Mouse (Mus musculus): Measurements from ENCODE around the gene Ttc17. TPM values are rescaled to one million over a fixed set of nuclear protein-coding genes. Genes with fewer than 3 reads are reported as not detected.
"Not testable (repeated sequence)": the region's sequence is repeated elsewhere in the genome, so short reads cannot be mapped to it uniquely, and the experiment has no call there.

Ttc17 gene
- total RNA-seq, 1 experiment from 2014 or later: 31.2 TPM

DNA sequence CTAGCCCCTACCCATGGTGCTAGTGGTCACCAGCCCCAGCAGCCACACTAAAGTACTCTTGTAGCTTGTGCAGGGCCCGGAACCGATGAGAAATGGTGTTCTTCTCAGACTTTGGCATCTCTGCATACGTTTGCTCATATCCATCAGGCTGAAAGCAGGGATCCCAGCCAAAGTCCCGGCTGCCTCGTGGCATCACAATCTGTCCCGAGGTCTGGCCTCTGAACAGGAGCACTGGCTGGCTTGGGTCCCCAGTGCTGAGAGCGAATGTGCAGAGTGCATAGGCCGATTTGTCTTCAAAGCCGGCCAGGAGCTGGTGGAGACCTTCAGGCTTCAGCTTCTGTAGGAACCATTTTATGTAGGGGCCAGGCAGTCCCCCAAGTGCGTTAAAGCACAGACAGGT lies 22.0 kb downstream of the Ttc17 start:
- not testable (repeated sequence) for ATAC-seq (replicated peaks; ENCODE audit: low read depth, poor library complexity, severe bottlenecking)

DNA sequence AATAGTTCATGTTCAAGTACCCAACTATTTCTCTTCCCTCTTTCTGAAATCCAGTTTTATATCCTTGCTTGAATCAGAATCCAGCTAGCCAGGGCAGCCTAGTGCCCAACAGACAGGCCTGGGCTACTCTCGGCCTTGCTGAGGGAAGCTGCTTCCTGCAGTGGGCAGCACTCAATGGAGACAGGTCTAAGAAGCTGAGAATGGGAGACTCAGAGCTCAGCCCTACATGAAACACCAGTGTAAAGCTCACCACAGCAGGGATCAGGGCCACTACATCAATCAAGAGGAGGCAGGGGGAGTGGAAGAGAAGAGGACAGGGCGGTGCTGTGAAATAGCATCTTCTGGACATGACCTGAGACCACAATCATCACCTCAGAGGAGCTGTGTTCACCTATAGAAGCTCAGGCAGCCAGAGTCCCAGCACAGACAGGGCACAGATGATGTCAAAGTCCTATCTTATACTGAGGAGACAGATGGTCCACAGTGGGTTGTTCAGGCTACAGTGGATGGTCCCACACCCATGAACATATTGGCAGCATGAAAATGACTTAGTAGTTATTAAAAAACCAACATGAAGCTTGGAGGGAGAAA lies 25.3 kb downstream of the Ttc17 start:
- ATAC-seq (replicated peaks; ENCODE audit: low read depth, poor library complexity, severe bottlenecking): no peak

DNA sequence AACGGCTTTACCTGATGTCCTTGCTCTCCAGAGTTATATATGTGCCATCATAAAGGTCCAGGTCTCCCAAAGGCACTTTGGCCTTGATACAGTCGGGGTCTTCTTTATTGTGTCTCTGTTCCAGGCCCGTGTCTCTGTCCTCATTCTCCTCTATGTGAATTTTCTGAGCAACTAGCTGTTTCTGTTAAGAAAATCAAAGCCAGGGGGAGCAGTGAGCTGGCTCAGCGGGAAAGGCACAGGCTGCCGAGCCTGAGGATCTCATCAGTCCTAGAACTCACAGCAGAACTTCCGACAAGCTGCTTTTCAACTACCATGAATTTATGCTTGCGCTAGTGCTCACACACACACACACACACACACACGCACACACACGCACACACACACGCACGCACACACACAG lies 27.8 kb downstream of the Ttc17 start:
- ATAC-seq (replicated peaks; ENCODE audit: low read depth, poor library complexity, severe bottlenecking): no peak

DNA sequence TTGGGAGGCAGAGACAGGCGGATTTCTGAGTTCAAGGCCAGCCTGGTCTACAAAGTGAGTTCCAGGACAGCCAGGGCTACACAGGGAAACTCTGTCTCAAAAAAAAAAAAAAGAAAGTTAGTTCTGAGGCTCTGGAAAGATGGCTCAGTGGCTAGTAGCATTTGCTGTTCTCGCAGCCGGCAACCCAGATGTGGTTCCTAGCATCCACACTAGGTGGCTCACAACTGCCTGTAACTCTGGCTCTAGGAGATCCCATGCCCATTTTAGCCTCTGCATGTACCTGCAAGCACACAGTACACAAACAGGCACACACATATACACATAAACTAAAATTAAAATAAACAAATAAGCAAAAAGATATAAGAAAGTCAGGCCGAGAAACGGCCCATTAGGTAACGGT lies 35.4 kb downstream of the Ttc17 start:
- peak; percentile 69; the same call in 1 of the 2 replicates for ATAC-seq (replicated peaks; ENCODE audit: low read depth, poor library complexity, severe bottlenecking)

DNA sequence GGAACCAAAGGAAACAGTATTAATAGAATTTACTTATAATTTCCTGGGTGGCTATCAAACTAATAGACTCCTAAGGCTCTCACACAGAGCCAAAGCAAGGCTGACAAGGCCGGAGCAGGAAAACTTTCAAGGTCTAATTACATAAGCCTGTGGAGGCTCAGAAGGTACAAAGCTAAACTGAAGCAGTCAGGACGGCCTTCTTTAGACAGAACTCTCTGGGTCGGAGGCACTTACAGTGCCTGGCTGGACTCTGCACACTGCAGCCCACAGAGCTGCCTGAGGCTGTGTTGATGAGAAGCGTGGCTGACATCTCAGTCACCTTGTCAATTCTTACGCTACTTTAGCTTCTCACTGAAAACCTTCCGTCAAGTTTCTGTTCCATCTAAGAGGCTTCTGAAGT lies 42.7 kb downstream of the Ttc17 start:
- ATAC-seq (replicated peaks; ENCODE audit: low read depth, poor library complexity, severe bottlenecking): no peak

DNA sequence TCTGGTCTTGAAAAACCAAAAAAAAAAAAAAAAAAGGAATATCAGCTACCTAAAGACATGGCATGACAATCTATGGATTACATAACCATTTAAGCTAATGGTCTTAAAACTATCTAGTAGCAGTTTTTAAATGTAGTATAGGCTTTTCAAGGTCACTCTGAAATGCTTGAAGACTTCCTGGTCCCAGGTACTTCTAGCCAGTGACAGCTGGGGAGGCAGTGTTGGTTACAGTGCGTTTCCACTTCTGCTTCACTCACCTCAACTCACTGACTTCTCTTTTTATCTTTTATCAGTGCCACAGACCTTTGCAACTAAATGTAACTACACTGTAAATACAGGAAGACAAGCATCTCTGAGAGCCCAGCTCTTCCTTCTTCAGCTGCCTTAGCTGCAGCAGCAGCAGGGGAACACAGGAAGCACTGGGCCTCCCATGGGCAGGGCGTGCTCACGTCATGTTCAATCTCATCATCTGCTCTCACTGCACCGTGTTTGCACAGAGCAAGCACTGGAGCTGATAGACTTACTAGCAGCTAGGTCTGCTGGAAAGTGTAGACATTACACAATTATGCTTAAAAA lies 46.0 kb downstream of the Ttc17 start:
- peak; percentile 86 for ATAC-seq (replicated peaks; ENCODE audit: low read depth, poor library complexity, severe bottlenecking)

DNA sequence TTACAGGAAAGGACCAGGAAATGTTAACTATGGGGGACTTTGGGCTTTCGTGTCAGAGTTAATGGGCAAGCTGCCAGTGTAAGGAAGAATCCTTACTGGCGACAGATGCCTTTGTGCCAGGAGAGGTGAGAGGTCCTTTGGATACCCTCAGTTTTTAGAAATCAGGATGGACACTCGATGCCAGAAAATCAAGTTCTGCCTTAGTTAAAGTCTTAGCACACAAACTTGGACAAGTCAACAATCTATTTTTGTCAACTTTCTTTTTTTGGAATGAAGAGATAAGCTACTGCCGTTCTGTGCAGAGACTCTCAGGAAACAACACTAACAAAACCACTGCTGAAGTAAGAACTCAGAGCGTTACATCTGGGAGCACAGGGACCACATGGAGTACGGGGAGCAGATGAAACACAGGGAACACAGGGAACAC lies 58.3 kb downstream of the Ttc17 start:
- no peak for ATAC-seq (replicated peaks; ENCODE audit: low read depth, poor library complexity, severe bottlenecking)

DNA sequence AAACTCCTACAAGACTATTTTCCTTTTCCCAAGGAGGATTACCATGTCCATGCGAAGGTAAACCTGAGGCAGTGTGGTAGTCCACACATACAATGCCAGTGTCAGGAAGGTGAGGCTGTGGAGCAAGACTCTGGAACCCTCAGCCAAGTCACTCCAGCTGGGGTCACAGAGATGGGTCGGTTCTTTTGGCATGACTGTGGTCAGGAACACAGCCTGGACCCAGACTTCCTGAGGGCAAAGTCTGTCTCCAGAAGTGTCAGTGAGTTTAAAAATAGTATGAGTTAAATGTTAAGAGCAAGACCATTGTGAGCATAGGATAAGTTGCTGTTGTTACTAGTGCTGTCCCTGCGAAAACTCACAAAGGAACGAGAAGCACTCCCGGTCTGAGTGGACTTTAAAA lies 59.7 kb downstream of the Ttc17 start:
- no peak for ATAC-seq (replicated peaks; ENCODE audit: low read depth, poor library complexity, severe bottlenecking)

DNA sequence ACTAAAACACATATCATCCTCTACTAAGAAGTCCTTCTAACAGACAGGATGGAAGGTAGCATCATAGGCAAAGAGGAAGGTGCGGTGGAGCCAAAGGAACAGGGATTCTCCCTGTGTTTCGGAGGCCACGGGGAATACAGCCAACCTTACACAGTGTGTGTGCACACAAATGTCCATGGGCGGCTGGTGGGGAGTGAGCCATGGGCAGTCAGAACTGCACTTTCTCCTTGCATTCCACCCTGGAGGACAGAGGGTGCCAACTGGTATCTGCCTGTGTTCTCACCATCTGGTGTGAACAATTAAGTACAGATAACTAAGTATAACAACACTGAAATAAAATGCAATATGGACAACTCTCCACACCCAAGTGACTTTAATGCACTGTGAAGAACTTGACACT lies 61.9 kb downstream of the Ttc17 start:
- no peak for ATAC-seq (replicated peaks; ENCODE audit: low read depth, poor library complexity, severe bottlenecking)

DNA sequence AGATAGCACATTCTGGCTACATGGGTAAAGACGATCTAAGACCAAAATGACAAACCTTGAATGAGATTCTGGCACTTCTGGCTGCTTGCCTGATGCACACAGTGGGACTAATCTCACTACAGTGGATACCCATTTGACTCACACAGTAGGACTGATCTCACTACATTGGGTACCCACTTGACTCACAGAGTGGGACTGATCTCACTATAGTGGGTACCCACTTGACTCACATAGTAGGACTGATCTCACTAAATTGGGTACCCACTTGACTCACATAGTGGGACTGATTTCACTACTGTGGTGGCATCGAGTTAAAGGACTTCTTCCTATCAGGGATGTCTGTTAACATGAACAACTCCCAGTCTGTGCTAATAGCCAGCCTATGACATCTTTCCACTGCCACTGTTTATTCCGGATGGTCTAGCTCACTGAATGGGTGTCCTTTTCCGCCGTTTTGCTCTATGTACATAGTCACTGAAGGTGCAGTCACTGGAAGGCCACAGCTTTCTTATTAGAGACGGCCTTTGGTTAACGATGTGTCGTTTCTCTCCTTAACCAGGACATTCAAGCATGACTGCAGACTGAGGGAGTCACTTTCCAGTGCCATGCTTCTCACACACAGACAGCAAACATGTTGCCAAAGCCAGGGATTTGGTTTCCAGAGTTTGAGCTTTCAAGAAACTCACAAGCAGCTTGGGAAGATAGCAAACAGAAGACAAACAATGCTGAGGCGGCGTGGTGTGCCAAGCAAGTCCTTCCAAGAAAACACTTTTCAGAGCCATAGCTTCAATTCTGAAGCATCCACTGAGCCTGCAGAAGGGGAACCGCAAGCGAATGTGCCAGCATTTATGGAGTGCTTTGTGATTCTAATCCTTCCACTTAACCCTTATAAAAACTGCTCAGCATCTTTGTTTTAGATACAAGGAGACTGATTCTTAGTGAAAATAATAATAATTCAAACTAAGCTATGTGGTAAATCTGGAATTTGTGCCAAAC lies 62.9 kb downstream of the Ttc17 start:
- no peak for ATAC-seq (replicated peaks; ENCODE audit: low read depth, poor library complexity, severe bottlenecking)

DNA sequence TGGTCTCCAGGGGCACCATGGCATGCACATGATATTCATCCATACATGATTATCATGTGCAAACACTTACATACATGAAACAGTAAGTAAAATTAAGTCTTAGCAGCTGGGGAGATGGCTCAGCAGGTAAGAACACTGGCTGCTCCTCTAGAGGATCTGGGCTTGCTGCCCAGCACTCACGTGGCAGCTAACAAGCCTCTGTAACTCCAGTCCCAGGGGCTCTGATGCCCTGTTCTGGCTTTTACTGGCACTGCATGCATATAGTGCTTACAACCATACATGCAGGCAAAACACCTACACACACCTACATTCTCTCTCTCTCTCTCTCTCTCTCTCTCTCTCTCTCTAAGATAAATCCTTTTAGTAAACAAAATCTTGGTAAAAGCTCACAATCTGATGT lies 65.7 kb downstream of the Ttc17 start:
- no peak for ATAC-seq (replicated peaks; ENCODE audit: low read depth, poor library complexity, severe bottlenecking)

DNA sequence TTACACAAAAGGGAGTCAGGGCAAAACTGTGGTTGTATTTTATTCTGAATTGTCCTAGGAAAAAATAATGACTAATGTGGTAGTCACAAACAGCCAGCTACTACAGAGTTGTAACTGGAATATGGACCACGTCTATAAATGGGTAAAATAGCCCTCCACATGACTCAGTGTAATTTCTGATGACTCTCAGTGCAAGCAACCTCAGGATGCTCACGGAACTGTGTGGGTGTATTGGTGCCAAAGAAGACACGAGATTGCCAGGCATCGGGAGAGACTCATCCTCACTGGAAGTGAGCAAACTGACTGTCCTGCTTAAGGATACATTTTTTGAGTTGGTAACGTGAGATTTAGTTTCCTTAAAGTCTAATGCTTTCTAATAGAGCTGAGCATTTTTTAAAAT lies 67.0 kb downstream of the Ttc17 start:
- ATAC-seq (replicated peaks; ENCODE audit: low read depth, poor library complexity, severe bottlenecking): no peak

DNA sequence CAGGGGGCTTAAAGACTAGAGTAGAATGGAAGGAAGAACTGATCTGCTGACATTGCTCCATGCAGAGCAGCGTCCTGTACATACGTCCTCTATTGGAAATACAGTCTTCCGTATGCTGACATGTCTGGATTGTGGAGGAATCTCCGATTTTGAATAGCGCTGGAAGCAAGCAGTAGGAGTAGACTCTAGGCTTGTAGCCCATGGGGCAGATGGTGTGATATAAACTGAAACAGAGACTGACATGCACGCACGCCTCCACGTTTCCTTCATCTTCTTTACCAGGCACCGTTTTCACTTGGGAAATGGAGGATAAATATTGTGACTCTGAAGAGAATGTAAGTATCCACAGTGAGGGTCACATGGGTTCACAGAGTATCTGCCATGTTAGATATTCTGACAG lies 70.2 kb downstream of the Ttc17 start:
- ATAC-seq (replicated peaks; ENCODE audit: low read depth, poor library complexity, severe bottlenecking): no peak

DNA sequence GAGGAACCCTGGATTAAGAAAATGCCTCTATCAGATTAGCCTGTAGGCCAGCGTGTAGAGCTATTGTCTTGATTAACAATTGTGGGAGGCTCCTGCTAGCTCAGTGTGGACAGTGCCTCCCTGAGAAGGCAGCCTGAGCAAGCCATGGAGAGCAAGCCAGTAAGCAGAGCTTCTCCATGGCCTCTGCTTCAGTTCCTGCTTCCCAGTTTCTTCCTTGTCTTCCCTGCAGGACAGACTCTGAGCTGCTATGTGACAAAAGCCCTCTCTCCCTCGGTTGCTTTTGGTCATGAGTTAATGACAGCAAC lies 71.8 kb downstream of the Ttc17 start:
- ATAC-seq (replicated peaks; ENCODE audit: low read depth, poor library complexity, severe bottlenecking): no peak

DNA sequence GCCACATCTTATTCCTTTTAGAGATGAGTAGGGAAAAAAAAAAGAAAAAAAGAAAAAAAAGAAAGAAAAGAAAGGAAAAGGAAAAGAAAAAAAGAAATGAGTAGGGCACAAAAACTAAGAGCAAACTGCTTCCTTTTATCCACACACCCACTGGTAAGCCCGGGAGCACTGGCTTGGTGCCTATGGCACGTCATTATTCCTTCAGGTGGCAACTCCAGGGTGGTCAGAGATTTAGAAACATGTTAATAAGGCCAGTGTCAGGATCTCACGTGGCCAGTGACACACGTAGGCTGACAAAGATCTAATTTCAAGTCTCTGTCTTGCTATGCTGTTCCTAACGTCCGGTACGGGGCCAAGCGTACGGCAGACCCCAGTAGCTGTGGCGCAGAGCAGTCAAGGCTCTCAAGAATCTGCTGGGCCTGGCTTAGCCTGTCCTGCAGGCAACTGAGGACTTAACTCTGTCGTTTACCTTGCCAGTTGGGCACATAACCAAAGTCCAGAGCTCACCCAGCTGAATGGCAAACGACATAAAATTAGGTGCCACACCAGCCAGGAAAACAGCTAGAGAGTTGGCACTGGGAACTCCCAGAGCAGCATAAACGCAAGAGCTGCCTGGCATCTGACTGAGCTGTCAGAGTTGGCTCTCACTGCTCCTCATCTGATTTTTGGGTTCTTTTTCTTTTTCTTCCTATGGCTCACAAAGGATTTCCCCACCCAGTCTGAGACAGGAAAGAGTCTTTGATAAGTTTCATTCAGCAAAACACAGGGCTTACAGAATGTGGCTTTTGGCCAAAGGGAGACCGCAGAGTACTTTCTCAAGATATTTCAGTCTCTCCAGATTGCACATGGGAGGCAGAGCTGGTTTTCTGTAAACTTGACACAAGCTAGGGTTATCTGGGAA lies 72.4 kb downstream of the Ttc17 start:
- ATAC-seq (replicated peaks; ENCODE audit: low read depth, poor library complexity, severe bottlenecking): no peak

DNA sequence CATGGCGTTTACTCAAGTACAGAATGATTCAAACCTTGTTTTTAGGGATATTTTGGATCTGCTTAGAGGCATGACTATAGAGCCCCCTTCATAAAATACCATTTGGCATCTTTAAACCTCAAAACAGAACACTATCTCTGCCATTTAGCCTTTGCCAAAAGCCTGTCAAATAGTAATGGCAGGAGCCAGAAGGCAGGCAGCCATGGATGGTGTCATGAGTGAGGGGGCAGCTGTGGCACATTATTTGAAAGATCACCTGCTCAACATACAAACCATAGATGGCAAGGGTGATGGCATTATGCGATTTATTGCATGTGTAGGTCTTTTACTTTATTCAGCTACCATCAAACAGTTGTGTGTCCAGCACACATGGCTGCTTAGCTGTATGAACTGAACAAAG lies 73.4 kb downstream of the Ttc17 start:
- no peak for ATAC-seq (replicated peaks; ENCODE audit: low read depth, poor library complexity, severe bottlenecking)

DNA sequence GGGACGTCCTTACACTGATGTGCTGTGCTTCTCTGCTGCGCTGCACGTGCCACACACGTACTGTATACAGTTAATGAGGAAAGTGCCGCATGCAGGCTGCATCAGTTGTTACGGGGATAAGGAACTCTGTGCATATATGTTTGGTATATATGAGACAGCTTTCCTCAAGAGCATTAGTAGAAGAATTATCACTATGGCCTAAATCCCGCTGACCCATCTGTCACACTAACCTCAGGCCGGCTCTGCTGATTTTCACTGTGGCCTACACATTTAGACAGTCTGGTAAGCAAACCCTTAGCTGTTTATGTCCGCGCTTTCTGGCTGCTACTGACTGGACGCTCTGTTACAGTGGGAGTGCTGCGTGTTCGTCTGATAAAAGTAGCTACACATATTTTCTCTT lies 77.2 kb downstream of the Ttc17 start:
- ATAC-seq (replicated peaks; ENCODE audit: low read depth, poor library complexity, severe bottlenecking): no peak

DNA sequence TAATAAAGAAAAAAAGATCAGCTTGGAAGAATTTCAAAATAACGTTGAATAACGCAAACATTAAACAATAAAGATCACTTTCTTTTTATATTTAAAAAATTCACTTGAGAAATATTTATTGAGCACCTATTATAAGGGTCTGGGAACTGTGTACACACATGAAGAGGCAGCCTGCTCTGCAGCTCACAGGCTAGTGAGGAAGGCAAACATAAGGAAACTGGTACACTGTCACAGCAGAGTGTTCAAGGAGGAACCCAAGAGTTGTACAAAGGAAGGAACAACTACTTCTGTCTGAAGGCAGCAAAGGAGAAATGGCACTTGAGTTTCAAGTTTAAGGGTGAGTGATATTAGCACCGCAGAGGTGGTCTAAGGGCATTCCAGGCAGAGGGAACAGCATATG lies 78.7 kb downstream of the Ttc17 start:
- no peak for ATAC-seq (replicated peaks; ENCODE audit: low read depth, poor library complexity, severe bottlenecking)

DNA sequence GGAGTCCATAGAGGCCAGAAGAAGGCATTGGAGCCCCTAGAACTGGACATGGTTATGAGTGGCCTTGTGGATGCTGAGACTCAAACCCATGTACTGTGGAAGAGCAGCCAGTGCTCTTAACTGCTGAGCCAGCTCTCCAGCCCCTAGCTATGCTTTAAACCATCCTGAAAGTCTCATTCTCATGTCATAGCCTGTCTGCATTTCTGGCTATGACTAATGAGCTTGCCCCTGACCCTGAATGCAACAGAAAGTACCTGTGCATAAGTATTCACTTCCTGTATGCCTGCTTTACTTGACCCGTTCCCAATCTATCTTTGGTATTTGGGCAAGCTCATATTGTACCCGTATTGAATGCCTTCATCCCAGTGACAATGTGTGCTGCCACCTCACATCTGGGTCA lies 86.7 kb downstream of the Ttc17 start:
- ATAC-seq (replicated peaks; ENCODE audit: low read depth, poor library complexity, severe bottlenecking): no peak

DNA sequence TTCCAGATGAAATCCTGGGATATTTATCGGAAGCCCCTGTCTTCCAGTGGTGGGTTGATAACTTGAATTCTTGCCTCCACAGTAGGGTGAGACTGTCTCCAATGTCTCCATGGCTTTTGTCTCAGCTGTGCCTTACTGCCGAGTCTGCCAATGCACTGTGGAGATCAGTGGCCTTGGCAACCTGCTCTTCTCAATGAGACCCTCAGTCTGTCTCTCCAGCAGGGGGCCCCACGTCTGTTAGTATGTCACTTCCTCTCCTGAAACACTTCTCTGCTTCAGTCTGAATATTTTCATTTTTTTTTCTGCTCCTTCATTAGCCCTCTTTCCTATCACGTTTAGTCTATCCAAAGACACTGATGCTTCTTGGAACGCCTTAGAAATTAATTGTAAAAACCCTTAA lies 90.0 kb downstream of the Ttc17 start:
- no peak for ATAC-seq (replicated peaks; ENCODE audit: low read depth, poor library complexity, severe bottlenecking)

All from common myeloid progenitor, adult 5-6 weeks (primary cell).